Mouse (Mus musculus) erythroblast, embryonic 14.5 days (primary cell): ENCODE results near the gene Fbxo24. TPM values are rescaled to one million over a fixed set of nuclear protein-coding genes. Genes with fewer than 3 reads are reported as not detected.
A peak's percentile ranks its signal among the peaks of the same experiment; 100 is the strongest.

Experiments
- H3K27me3 ChIP-seq: 2 replicates; pipeline ENCODE4 v1.6.1; 2012; ENCODE audit warnings: inconsistent platforms; ENCODE audit not compliant: control insufficient read depth
- H3K36me3 ChIP-seq: 2 replicates; pipeline ENCODE4 v1.6.1; 2012; ENCODE audit warnings: mild to moderate bottlenecking, inconsistent platforms; ENCODE audit not compliant: control insufficient read depth
- H3K4me1 ChIP-seq: 2 replicates; pipeline ENCODE4 v1.6.1; 2012; ENCODE audit warnings: inconsistent platforms; ENCODE audit not compliant: control insufficient read depth
- H3K4me3 ChIP-seq: replicated peaks from 2 replicates; pipeline ENCODE3; 2012; ENCODE audit warnings: moderate library complexity, mild to moderate bottlenecking, inconsistent platforms
- H3K9me3 ChIP-seq: 2 replicates; pipeline ENCODE4 v1.6.1; 2012; ENCODE audit warnings: low read length, inconsistent platforms, mixed read lengths; ENCODE audit not compliant: control insufficient read depth
- GATA1 ChIP-seq: IDR thresholded peaks from 2 replicates; pipeline ENCODE4 v1.6.1; 2012; ENCODE audit warnings: low read length, inconsistent platforms, mixed read lengths
- TAL1 ChIP-seq: IDR thresholded peaks from 3 replicates; pipeline ENCODE4 v1.6.1; 2012; ENCODE audit warnings: low read length, inconsistent platforms, mixed read lengths
- polyA plus RNA-seq: library from polyadenylated mRNA; stranded (reverse); fragments of >175 nt; gene quantifications from 2 replicates; pipeline ENCODE4 v1.2.3, GENCODE M21; 2012

Fbxo24 gene
- polyA plus RNA-seq, 1 experiment, result not detected

- TF ChIP-seq GATA1, result no peak
- no peak for TF ChIP-seq TAL1
- peaks cover 3% of the 10 kb centered on the region; the same call in 1 of the 2 replicates for H3K9me3 ChIP-seq
- H3K4me3 ChIP-seq, result no peak overlapping the region
- H3K4me1 ChIP-seq, result peaks cover 57% of the 10 kb centered on the region
- H3K27me3 ChIP-seq, result no peaks in the 10 kb centered on the region
- peaks cover 24% of the 10 kb centered on the region for H3K36me3 ChIP-seq
These were observed 30.5 kb downstream of the Fbxo24 start for GRCm38 (mm10) chr5:137598100-137598826.

GRCm38 (mm10) chr5:137597625-137598024 lies 31.2 kb downstream of the Fbxo24 start:
- Histone ChIP-seq H3K4me3 (no peak overlapping the region), H3K4me1 (peaks cover 54% of the 10 kb centered on the region), H3K27me3 (no peaks in the 10 kb centered on the region), H3K9me3 (peaks cover 3% of the 10 kb centered on the region; the same call in 1 of the 2 replicates), H3K36me3 (peaks cover 24% of the 10 kb centered on the region)
- no peak for TF ChIP-seq GATA1
- TF ChIP-seq TAL1, result no peak

GRCm38 (mm10) chr5:137596601-137597261 lies 32.1 kb downstream of the Fbxo24 start:
- no peak for TF ChIP-seq GATA1
- TF ChIP-seq TAL1, result no peak
- H3K4me1 ChIP-seq, result peaks cover 47% of the 10 kb centered on the region
- H3K27me3 ChIP-seq, result no peaks in the 10 kb centered on the region
- peak overlapping the region; percentile 19 for H3K4me3 ChIP-seq
- H3K36me3 ChIP-seq, result peaks cover 24% of the 10 kb centered on the region
- H3K9me3 ChIP-seq, result peaks cover 3% of the 10 kb centered on the region; the same call in 1 of the 2 replicates

- no peaks in the 10 kb centered on the region for H3K27me3 ChIP-seq
- no peak overlapping the region for H3K4me3 ChIP-seq
- H3K36me3 ChIP-seq, result peaks cover 24% of the 10 kb centered on the region
- H3K4me1 ChIP-seq, result peaks cover 44% of the 10 kb centered on the region
- peaks cover 3% of the 10 kb centered on the region; the same call in 1 of the 2 replicates for H3K9me3 ChIP-seq
- TF ChIP-seq GATA1 (no peak), TAL1 (no peak)
These were observed 32.9 kb downstream of the Fbxo24 start for GRCm38 (mm10) chr5:137595921-137596320.

GRCm38 (mm10) chr5:137590507-137590906 lies 38.3 kb downstream of the Fbxo24 start:
- Histone ChIP-seq H3K4me1 (0 out of 2 replicates have a peak, but pooled peaks cover 2% of the 10 kb centered on the region), H3K36me3 (peaks cover 26% of the 10 kb centered on the region), H3K27me3 (no peaks in the 10 kb centered on the region), H3K4me3 (no peak overlapping the region), H3K9me3 (peaks cover 14% of the 10 kb centered on the region)
- TF ChIP-seq GATA1 (no peak), TAL1 (no peak)

GRCm38 (mm10) chr5:137584976-137585375 lies 43.8 kb downstream of the Fbxo24 start:
- Histone ChIP-seq H3K4me3 (no peak overlapping the region), H3K36me3 (peaks cover 77% of the 10 kb centered on the region), H3K4me1 (peaks cover 11% of the 10 kb centered on the region), H3K27me3 (peaks cover 2% of the 10 kb centered on the region; the same call in 1 of the 2 replicates), H3K9me3 (peaks cover 14% of the 10 kb centered on the region)
- no peak for TF ChIP-seq TAL1
- TF ChIP-seq GATA1, result no peak

GRCm38 (mm10) chr5:137583670-137584169 lies 45.1 kb downstream of the Fbxo24 start:
- H3K36me3 ChIP-seq, result peaks cover 90% of the 10 kb centered on the region
- H3K4me1 ChIP-seq, result peaks cover 23% of the 10 kb centered on the region
- TF ChIP-seq GATA1, result no peak
- no peak for TF ChIP-seq TAL1
- peaks cover 14% of the 10 kb centered on the region for H3K9me3 ChIP-seq
- no peak overlapping the region for H3K4me3 ChIP-seq
- peaks cover 2% of the 10 kb centered on the region; the same call in 1 of the 2 replicates for H3K27me3 ChIP-seq

GRCm38 (mm10) chr5:137582702-137583101 lies 46.1 kb downstream of the Fbxo24 start:
- H3K4me1 ChIP-seq, result peaks cover 26% of the 10 kb centered on the region
- TF ChIP-seq GATA1 (no peak), TAL1 (no peak)
- H3K4me3 ChIP-seq, result no peak overlapping the region
- H3K27me3 ChIP-seq, result peaks cover 2% of the 10 kb centered on the region; the same call in 1 of the 2 replicates
- peaks cover 13% of the 10 kb centered on the region for H3K9me3 ChIP-seq
- H3K36me3 ChIP-seq, result peaks cover 96% of the 10 kb centered on the region

GRCm38 (mm10) chr5:137580246-137580645 lies 48.6 kb downstream of the Fbxo24 start:
- H3K36me3 ChIP-seq, result peaks cover 93% of the 10 kb centered on the region
- H3K27me3 ChIP-seq, result peaks cover 2% of the 10 kb centered on the region; the same call in 1 of the 2 replicates
- no peak overlapping the region for H3K4me3 ChIP-seq
- no peaks in the 10 kb centered on the region for H3K9me3 ChIP-seq
- peaks cover 26% of the 10 kb centered on the region for H3K4me1 ChIP-seq
- TF ChIP-seq GATA1 (no peak), TAL1 (no peak)
